Mouse (Mus musculus) heart, postnatal 36 days (tissue): ENCODE measurements around the gene Afap1l2. TPM values are rescaled to one million over a fixed set of nuclear protein-coding genes. Genes with fewer than 3 reads are reported as not detected.

Source experiments
- DNase-seq, 2 experiments: peaks; one replicate each; pipeline ENCODE4 v3.0.0; 2021 to 2022
- intact Hi-C: fragments of 180-260 bp; cut with DNase I; formaldehyde crosslinking; loops from one replicate; pipeline ENCODE4 v1.15.1; 2025
- total RNA-seq, 2 experiments: library from RNA; stranded (reverse); gene quantifications; 2 replicates each; pipeline ENCODE4 v1.2.3; 2021

The Afap1l2 gene
- total RNA-seq, 2 experiments from 2014 or later: 4.6 to 4.9 TPM

DNA sequence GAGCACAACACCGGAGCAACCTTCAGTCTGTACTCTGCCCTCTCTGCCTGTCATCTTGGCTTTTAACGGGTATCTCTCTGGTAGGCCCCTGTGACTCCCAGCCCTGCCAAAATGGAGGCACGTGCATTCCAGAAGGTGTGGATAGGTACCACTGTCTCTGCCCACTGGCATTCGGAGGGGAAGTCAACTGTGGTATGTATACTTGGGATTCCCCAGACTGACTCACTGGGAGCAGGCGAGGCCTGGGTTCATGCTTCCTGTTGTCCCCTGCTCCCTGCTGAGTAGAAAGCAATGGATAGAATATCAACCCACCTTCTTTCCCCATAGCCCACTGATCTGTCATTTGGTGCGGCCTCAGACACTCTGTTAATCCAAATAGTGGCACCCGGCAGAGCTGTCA is 102.6 kb downstream of the Afap1l2 start:
- DNase-seq: no peak
- intact Hi-C loops: loop anchor here (5.0 kb wide), 3 partner anchors 93 to 483 kb away; no protein-coding TSS in a partner anchor

DNA sequence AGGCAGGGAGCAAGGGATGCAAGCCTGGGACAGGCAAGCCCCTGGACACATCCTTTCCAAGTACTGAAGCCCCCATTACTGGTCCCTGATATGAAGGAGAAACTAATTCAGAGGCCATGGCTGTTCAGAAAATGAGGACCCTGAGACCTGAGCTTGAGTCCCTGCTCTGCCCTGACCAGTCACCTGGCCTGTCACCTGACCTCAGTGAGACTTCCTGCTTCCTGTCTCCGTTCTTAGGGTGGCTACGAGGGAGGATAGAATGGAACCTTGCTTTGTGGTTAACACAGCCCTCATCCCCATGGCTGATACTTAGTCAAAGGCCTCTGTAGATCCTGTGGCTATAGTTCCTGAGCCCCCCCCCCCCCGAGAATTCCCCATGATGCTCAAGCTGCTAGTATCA is 103.9 kb downstream of the Afap1l2 start:
- no peak for DNase-seq
- intact Hi-C loops: no loop called here

- DNase-seq: no peak
- intact Hi-C loops: no loop called here
These were observed 110.4 kb downstream of the Afap1l2 start for GRCm38 (mm10) chr19:56897654-56898053.

DNA sequence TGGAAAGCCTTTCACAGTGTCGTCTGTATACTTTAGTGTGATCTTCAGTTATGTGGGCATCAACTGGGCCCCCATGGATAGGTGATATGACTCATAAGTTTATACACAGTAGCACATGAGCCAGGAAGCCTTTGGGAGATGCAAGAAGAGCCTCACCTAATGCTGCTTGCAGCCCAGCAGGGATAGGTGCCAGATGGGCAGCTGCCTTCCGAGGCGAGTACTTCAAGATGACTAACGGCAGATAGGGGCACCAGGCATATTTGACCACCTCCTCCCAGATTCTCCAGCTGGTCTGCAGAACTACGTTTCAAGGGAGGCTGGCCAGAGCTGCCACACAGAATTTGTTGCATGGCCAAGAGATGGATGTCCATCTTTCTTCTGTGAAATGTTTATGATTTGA is 114.7 kb downstream of the Afap1l2 start:
- no peak for DNase-seq

DNA sequence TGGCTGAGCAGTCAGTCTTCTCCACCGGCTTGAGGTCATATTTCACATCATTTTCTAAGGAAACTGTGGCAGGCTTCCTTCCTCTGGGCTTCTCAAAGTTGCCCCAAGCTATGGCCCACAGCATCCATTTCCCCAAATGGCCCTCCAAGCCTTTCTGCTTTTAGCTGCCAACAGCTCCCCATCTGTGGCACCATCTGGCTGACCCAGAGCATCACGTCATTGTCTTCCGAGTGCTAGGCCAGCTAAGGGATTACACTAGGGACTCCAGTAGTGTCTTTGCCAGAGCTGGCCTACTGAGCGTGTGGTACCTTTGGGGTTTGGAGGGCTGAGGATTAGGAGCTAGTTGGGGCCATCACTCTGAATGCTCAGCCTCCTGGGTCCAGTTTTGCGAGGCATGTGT is 115.4 kb downstream of the Afap1l2 start:
- intact Hi-C loops: no loop called here
- no peak for DNase-seq

More for the DNA sequence above, 114.7 kb downstream of the Afap1l2 start:
- intact Hi-C loops: no loop called here

GRCm38 (mm10) chr19:56891438-56891837 is 116.6 kb downstream of the Afap1l2 start:
- no peak for DNase-seq
- intact Hi-C loops: no loop called here

DNA sequence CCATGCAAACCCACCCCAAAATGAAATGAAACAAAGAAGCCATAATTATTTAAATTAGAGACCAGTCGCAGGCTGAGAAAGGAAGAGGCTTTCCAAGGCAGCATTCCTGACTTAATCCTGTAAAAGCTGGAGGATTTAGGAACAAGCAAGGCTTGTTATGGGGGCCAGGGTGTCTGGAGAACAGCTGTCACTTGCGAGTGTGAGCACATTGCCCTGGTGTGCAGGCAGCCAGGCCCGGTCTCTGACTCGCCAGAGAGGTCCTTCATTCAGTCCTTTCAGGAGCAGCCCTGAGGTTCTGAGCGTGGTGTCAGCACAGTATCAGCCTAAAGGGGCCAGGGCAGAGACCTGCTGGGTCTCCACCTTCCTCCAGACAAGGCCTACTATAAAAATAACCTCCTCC is 119.4 kb downstream of the Afap1l2 start:
- DNase-seq: no peak
- intact Hi-C loops: no loop called here

- intact Hi-C loops: no loop called here
- DNase-seq: no peak
These were observed 120.1 kb downstream of the Afap1l2 start for GRCm38 (mm10) chr19:56887879-56888278.

DNA sequence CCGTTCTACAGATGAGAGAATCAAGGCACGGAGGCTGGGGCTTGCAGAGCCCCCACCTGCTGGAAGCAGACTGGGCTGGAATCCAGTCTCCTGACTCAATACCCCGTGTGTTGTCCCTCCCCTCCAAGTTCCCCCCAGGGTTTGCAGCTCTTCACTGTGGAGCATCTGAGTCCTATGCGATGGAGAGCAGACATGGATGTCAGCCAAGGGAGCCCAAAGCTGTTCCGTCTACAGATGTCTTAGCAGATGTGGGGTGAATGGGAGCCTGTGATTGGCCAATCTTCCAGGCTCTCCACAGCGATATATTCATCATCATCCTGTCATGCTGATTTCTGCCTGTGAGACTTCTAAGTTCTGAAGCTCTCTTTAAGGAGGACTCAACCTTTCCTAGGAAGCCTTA is 130.7 kb downstream of the Afap1l2 start:
- DNase-seq: no peak
- intact Hi-C loops: no loop called here

DNA sequence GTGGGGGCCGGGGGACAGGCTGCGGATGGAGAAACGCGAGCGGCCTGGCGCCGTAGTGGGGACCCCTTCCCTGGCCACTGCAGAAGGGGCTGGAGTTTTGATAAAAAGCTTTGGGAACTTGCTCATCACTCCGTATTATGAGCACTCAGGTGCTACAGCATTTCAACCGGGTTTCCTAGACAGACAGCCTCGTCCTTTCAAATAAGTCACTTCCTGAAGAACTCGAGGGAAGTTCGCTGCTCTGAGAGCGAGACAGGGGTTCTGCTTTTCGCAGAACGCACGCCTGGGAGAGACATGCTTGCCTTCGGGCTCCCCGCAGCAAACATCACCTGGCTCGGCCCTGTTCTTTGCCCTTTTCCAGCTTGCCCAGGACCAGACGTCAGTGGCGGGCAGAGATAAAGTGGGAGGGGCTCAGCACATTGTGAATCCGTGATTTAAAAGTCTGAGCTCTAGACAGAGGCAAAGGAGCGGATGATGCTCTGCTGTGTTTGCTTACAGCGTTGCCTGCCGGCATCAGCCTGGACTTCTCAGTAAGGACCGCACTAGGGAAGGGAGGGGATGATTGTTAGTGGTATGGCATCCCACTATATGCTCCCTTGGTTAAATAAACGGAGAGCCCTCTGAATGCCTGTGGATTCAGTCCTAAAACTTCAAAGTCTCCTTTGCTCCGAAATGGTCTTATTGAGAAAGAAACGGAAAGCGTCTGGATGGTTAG is 133.3 kb downstream of the Afap1l2 start:
- DNase-seq: no peak
- intact Hi-C loops: no loop called here

- DNase-seq: no peak
- intact Hi-C loops: no loop called here
These were observed 134.0 kb downstream of the Afap1l2 start, which contains the start of gene Vwa2 for GRCm38 (mm10) chr19:56873816-56874600. Gene Vwa2 (plus strand): TSS chr19:56874249.

DNA sequence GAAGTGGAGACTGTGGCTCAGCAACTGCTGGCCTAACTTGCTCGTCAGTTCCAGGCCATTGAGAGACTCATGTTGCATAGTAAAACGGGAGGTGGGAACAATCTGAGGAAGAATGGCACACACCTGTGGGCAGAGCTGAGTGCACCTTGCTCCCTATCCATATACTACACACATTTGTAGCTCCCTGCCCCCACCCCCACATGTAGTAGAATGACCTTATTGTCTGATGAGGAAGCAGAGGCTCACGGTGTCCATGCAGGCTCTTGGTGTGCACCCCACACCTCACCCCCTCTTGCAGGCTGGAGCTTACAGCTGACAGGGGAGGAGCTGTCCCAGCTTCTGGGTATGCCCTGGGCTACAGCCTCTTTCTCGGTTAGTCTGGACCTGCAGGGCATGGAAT is 140.3 kb downstream of the Afap1l2 start:
- DNase-seq: no peak
- intact Hi-C loops: no loop called here

Other genes with a start within 250 kb of the Afap1l2 start
- 10 to 100 TPM; 26.8 to 28.8 TPM for gene Ccdc186, start 186.0 kb downstream of the Afap1l2 start, total RNA-seq
- not detected for gene Tdrd1, start 182.0 kb downstream of the Afap1l2 start, total RNA-seq
- gene Vwa2, start 134.0 kb downstream of the Afap1l2 start, total RNA-seq: not detected